Mouse (Mus musculus): ENCODE measurements around the gene Cryz.

DNA sequence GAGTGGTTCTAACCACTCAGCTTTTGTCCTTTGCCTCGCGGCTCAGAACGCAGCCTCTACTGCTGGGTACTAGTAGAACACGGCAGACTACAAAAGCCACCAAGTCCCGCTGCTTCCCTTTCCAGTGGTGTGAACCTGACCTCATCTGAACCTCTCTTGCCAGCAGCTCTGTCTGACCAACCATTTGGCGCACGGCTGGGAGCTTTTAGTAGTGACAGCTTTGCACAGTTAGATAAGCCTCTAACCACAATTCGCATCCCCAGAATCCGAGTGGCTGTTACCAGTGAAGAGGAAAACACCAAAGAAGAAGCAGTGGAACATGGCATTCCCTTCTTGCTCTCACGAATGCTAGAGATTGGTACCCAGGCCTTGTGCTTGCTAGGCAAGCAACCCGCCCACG, 58.4 kb downstream of the Cryz start:
- TF ChIP-seq POLR2A (IDR thresholded peaks at IDR 0.05; ENCODE audit: borderline replicate concordance, extremely low read depth, insufficient read depth, insufficient read length, poor library complexity, severe bottlenecking) = no peak
- no peak for TF ChIP-seq CTCF (IDR thresholded peaks at IDR 0.05; ENCODE audit: borderline replicate concordance, extremely low read depth, insufficient read depth, insufficient read length)

Data from brain, embryonic 14.5 days (tissue).